Comparison of ENCODE assay signal across 21 mouse cellular contexts in genomic region chr3:121100211-121100860, GRCm38 (mm10).
DNase-seq lines count a peak whose midpoint lies in the region; ATAC-seq and TF ChIP-seq lines count a peak whose summit lies in the region.
"Had no signal": no experiment of that assay in that cellular context is flagged by ENCODE, and none has a peak within 500 bp of the region (broad histone marks: within the 10 kb centered on the region; RNA-seq: fewer than 3 reads in every experiment).

No protein-coding gene starts in this region.

- intact Hi-C loops in left cerebral cortex, postnatal 14 days (cut with DNase I) = loop anchor here (5.0 to 10.0 kb wide), 2 partner anchors 218 to 906 kb away; no protein-coding TSS in a partner anchor

- ATAC-seq in forebrain, postnatal 0 days = no peak
- no peak for ATAC-seq in forebrain, embryonic 11.5 days (replicated peaks; ENCODE audit: low FRiP score)
- ATAC-seq: activated CD4-positive, CD25-positive, alpha-beta regulatory T cell, adult 4 months; intestine, embryonic 15.5 days; Patski had no signal

- DNase-seq in forebrain, postnatal 0 days = peak; percentile 42
- DNase-seq in forebrain, embryonic 11.5 days (ENCODE audit: low spot score) = no peak
- peak; percentile 20 to 46 for DNase-seq in left cerebral cortex, postnatal 14 days (ENCODE audit: low spot score in 2 of 2)
- no peak for DNase-seq in left cerebral cortex, adult 11 months (ENCODE audit: low spot score)
- DNase-seq in brain, adult 2 months (ENCODE audit: low read depth, low spot score) = peak; percentile 46
- DNase-seq in retina, embryonic 14.5 days (ENCODE audit: low spot score) = peak; percentile 61
- DNase-seq in cerebellum, postnatal 36 days = no peak
- DNase-seq: adrenal gland, postnatal 14 days; cerebellum, adult 8-10 months; cerebellum, postnatal 14 days; gastrocnemius, postnatal 10 days; heart, adult 18-20 months; heart, postnatal 10 days; heart, postnatal 4 days had no signal

- H3K4me3 ChIP-seq in forebrain, postnatal 0 days (ENCODE audit: low read depth, low read length) = no peak overlapping the region
- H3K4me3 ChIP-seq in forebrain, embryonic 11.5 days (ENCODE audit: low read depth, low read length) = no peak overlapping the region
- H3K4me3 ChIP-seq: embryonic facial prominence, embryonic 12.5 days; heart, embryonic 10.5 days; hindbrain, embryonic 13.5 days; intestine, embryonic 15.5 days had no signal

- H3K36me3 ChIP-seq in forebrain, postnatal 0 days (ENCODE audit: insufficient read depth) = no peaks in the 10 kb centered on the region
- no peaks in the 10 kb centered on the region for H3K36me3 ChIP-seq in forebrain, embryonic 11.5 days (ENCODE audit: control insufficient read depth, insufficient read depth, low read length)
- H3K36me3 ChIP-seq: embryonic facial prominence, embryonic 12.5 days; heart, embryonic 10.5 days; hindbrain, embryonic 13.5 days; intestine, embryonic 15.5 days had no signal

- no peaks in the 10 kb centered on the region for H3K9me3 ChIP-seq in forebrain, postnatal 0 days (ENCODE audit: low read length)
- H3K9me3 ChIP-seq in forebrain, embryonic 11.5 days (ENCODE audit: control insufficient read depth, low read length) = no peaks in the 10 kb centered on the region
- H3K9me3 ChIP-seq: embryonic facial prominence, embryonic 12.5 days; heart, embryonic 10.5 days; hindbrain, embryonic 13.5 days; intestine, embryonic 15.5 days had no signal

- H3K4me1 ChIP-seq in forebrain, postnatal 0 days (ENCODE audit: insufficient read depth) = peaks cover 12% of the 10 kb centered on the region
- no peaks in the 10 kb centered on the region; the same call in 1 of the 2 replicates for H3K4me1 ChIP-seq in forebrain, embryonic 11.5 days (replicated peaks; ENCODE audit: control insufficient read depth, insufficient read depth, low read length)
- H3K4me1 ChIP-seq: embryonic facial prominence, embryonic 12.5 days; heart, embryonic 10.5 days; hindbrain, embryonic 13.5 days; intestine, embryonic 15.5 days had no signal

- H3K27me3 ChIP-seq in forebrain, postnatal 0 days (ENCODE audit: insufficient read depth, low read length) = no peaks in the 10 kb centered on the region
- no peaks in the 10 kb centered on the region for H3K27me3 ChIP-seq in forebrain, embryonic 11.5 days (ENCODE audit: control insufficient read depth, insufficient read depth, low read length)
- H3K27me3 ChIP-seq: CH12.LX; embryonic facial prominence, embryonic 12.5 days; hindbrain, embryonic 13.5 days; intestine, embryonic 15.5 days had no signal

- 34% methylated on average over 8 of the region's 8 CpGs for WGBS in forebrain, postnatal 0 days
- 70% methylated on average over 8 of the region's 8 CpGs for WGBS in forebrain, embryonic 11.5 days

- 0 out of 2 replicates have a peak, but pooled peaks have one; percentile 8 for TF ChIP-seq CTCF in forebrain, postnatal 0 days (IDR thresholded peaks at IDR 0.05; ENCODE audit: low read depth)

- no peak overlapping the region for H3K4me2 ChIP-seq in forebrain, postnatal 0 days (ENCODE audit: low read depth)
- no peak overlapping the region for H3K4me2 ChIP-seq in forebrain, embryonic 11.5 days (ENCODE audit: low read depth, low read length, severe bottlenecking)
- H3K4me2 ChIP-seq: embryonic facial prominence, embryonic 12.5 days; hindbrain, embryonic 13.5 days; intestine, embryonic 15.5 days had no signal

- H3K9ac ChIP-seq in forebrain, postnatal 0 days = no peak overlapping the region
- no peak overlapping the region for H3K9ac ChIP-seq in forebrain, embryonic 11.5 days (ENCODE audit: low read length)
- H3K9ac ChIP-seq: embryonic facial prominence, embryonic 12.5 days; hindbrain, embryonic 13.5 days; intestine, embryonic 15.5 days had no signal

- H3K27ac ChIP-seq in forebrain, postnatal 0 days (ENCODE audit: low read depth, low read length) = no peak overlapping the region; the same call in 1 of the 2 replicates
- H3K27ac ChIP-seq in forebrain, embryonic 11.5 days (ENCODE audit: low read depth, low read length) = no peak overlapping the region
- H3K27ac ChIP-seq: embryonic facial prominence, embryonic 12.5 days; heart, embryonic 10.5 days; hindbrain, embryonic 13.5 days; intestine, embryonic 15.5 days had no signal

Comparison
In these comparisons a context has a peak if more than half of its experiments do, and no peak if none do; other contexts are left out.
1. DNase-seq: peak in forebrain, postnatal 0 days (single experiment), left cerebral cortex, postnatal 14 days (2 of 2), brain, adult 2 months (single experiment) and retina, embryonic 14.5 days (single experiment); none in forebrain, embryonic 11.5 days (single experiment), left cerebral cortex, adult 11 months (single experiment) and cerebellum, postnatal 36 days (0 of 2).